Mouse (Mus musculus): Measurements from ENCODE around the gene Drd2.
A peak's percentile ranks its signal among the peaks of the same experiment; 100 is the strongest.

The Drd2 gene

GRCm38 (mm10) chr9:49340136-49341043 lies at the start of gene Drd2:
Drd2 (plus strand) TSS chr9:49340627.
- peak; percentile 20 for DNase-seq (ENCODE audit: low spot score)

DNA sequence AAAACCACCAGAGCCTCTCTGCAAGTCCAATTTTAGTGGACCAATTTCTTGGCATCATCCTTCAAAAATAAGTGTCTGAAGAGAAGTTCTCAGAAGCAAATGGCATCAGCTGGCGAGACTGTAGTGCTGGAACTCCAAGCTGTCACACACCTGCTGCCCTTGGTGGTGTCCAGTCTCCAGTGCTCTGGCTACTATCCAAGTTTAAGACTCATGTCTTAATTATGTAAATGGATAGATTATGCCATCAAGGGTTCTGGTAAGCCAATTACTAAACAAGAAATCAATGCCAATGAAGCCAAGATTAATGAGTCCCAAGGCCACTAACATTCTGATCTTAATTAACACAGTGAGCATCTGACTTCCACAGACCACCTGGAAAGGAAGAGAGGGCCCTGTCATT lies 45.3 kb upstream of the Drd2 start:
- DNase-seq (ENCODE audit: low spot score), result no peak

GRCm38 (mm10) chr9:49307576-49307975 lies 32.9 kb upstream of the Drd2 start:
- no peak for DNase-seq (ENCODE audit: low spot score)

DNA sequence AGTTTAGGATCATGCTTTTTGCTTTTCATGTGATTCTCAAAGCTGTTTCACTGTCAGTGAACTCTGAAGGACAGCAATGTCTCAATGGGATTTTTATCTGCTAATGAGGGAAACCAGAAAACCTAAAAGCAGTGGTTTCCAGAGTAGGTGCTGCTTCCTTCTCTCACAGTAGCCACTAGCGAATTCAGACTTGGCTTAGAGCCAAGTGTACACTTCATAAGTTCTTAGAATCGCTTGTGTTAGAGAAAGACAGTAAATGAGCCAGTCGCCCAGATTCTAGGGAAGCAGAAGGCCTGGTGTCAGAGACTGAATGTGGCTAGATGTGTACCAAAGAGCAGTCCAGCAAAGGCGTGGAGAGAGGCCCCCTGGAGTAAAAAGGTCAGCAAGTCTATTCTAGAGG lies 29.6 kb upstream of the Drd2 start:
- no peak for DNase-seq (ENCODE audit: low spot score)

- DNase-seq (ENCODE audit: low spot score), result no peak
Observed at GRCm38 (mm10) chr9:49318638-49319037, 21.8 kb upstream of the Drd2 start.

- peak; percentile 53 for DNase-seq (ENCODE audit: low spot score)
Observed at GRCm38 (mm10) chr9:49341044-49341365, 578 bp downstream of the Drd2 start.

- no peak for DNase-seq (ENCODE audit: low spot score)
Observed at GRCm38 (mm10) chr9:49365763-49366162, 25.3 kb downstream of the Drd2 start.

GRCm38 (mm10) chr9:49373946-49374345 lies 33.5 kb downstream of the Drd2 start:
- DNase-seq (ENCODE audit: low spot score), result no peak

GRCm38 (mm10) chr9:49379962-49380361 lies 39.5 kb downstream of the Drd2 start:
- no peak for DNase-seq (ENCODE audit: low spot score)

DNA sequence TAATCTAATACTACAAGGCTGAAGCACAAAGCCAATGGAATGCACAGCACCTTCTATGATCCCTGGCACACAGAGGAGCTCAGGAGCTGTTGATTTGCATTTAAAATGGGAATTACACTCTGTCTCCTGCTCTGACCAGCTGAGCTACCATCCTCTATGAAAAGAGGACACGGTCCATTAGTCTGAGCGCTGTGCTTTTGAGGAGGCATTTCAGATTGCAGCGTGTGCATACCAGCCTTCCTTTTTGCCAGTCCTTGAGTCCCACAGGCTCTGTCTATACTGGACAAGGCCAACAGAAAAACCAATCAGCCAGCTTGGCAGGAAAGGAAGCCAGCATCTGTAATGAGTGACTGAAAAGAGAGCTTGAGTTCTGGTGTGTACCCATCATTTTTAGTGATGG lies 43.6 kb downstream of the Drd2 start:
- no peak for DNase-seq (ENCODE audit: low spot score)

- DNase-seq (ENCODE audit: low spot score), result no peak
Observed at GRCm38 (mm10) chr9:49384855-49385254, 44.4 kb downstream of the Drd2 start.

GRCm38 (mm10) chr9:49385301-49385700 lies 44.9 kb downstream of the Drd2 start:
- no peak for DNase-seq (ENCODE audit: low spot score)

GRCm38 (mm10) chr9:49386119-49386518 lies 45.7 kb downstream of the Drd2 start:
- DNase-seq (ENCODE audit: low spot score), result no peak

GRCm38 (mm10) chr9:49392242-49392641 lies 51.8 kb downstream of the Drd2 start:
- DNase-seq (ENCODE audit: low spot score), result no peak

GRCm38 (mm10) chr9:49396006-49396405 lies 55.6 kb downstream of the Drd2 start:
- no peak for DNase-seq (ENCODE audit: low spot score)

- DNase-seq (ENCODE audit: low spot score), result no peak
Observed at GRCm38 (mm10) chr9:49403711-49404110, 63.3 kb downstream of the Drd2 start.

GRCm38 (mm10) chr9:49407028-49407427 lies 66.6 kb downstream of the Drd2 start:
- no peak for DNase-seq (ENCODE audit: low spot score)

GRCm38 (mm10) chr9:49410621-49411020 lies 70.2 kb downstream of the Drd2 start:
- DNase-seq (ENCODE audit: low spot score), result no peak

DNA sequence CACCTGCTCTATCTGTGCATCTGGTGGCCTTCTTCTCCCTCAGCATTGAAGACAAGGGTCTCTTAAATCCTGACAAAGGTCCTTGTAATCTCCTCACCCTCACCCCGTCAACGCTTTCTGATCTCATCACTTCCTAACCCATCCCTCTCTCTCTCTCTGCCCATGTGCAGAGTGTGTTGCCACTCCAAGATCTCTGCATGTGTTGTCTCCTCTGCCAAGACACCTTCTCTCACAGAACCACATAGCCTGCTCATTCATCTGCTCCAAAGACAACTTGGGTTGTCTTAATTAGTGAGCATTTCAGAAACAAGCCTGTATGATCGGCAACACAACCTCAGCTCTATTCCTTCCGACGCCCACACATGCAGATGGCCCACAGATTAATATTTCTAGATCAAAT lies 83.4 kb downstream of the Drd2 start:
- no peak for DNase-seq (ENCODE audit: low spot score)

DNA sequence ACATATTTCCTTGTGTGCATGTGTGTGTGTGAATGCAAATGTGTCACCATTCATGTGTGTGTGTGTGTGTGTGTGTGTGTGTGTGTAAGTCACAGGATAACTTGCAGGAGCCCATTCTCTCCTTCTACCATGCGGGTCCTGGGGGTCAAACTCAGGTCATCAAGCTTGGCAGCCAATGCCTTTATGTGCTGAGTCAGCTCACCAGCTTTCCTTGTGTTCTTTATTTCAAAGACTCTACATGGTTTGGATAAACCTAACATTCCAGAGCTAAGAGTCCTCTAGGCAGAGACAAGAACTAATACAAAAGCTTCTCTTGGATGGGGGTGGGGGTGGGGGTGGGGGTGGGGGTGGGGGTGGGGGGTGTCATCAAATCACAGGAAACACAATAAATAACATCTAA lies 85.2 kb downstream of the Drd2 start:
- no peak for DNase-seq (ENCODE audit: low spot score)

DNA sequence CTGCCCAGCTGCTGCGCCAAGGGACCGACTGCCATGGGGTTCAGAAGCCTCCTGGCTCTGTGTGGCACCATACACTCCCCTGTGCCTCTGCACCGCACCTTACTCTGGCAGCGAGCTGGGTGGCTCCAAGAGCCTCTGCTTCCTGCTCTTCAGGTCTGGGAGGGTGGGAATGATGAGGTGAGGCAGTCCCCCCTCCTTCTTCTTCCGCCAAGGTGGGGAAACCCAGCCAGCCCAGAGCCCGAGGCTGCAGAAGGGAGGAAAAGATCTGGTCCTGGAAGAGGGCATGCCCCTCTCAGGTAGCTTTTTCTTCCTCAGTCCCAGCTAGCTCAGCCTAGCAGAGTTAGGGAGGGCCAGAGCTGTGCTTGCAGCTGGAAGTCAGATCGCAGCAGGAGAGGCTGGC lies 86.5 kb downstream of the Drd2 start, which contains the start of gene Ankk1:
Gene Ankk1 (minus strand): TSS at position 101 of the 400 bp plus-strand sequence.
- DNase-seq (ENCODE audit: low spot score), result no peak

DNA sequence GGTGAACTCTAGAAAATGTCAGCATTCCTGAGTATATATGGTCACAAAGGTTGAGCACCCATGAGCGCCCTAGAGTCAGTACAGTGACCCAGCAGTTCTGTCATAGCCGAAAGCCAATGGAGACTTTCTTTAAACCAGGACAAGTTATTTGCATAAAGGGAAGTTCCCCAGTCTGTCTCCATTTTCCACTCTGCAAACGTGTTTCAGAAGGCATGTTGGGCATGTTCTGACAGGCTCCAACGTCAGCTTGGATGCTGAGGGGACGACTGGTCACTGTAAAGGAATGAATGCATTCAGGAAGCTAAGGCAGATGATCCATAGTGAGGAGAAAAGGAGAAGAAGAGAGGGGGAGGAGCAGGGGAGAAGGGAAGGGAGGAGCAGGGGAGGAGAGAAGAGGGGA lies 87.1 kb downstream of the Drd2 start:
- DNase-seq (ENCODE audit: low spot score), result no peak

DNA sequence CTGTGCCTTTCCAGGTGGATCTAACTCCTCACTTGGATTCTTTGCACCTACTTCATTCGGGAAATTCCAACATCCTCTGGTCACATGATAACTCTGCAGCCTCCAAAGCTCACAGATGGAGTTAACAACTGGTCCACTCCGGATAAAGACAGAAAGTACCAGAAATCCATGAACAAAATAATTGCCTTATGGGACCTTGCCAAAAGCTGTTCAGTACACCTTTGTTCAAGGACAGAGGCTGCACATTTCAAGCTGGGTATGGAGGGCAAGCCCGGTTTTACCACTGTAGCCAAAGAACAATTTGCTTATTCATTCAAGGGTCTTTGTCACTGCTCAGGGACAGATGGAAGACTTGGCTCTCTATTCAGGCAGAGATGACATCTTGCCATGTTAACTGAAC lies 102.2 kb downstream of the Drd2 start:
- no peak for DNase-seq (ENCODE audit: low spot score)

DNA sequence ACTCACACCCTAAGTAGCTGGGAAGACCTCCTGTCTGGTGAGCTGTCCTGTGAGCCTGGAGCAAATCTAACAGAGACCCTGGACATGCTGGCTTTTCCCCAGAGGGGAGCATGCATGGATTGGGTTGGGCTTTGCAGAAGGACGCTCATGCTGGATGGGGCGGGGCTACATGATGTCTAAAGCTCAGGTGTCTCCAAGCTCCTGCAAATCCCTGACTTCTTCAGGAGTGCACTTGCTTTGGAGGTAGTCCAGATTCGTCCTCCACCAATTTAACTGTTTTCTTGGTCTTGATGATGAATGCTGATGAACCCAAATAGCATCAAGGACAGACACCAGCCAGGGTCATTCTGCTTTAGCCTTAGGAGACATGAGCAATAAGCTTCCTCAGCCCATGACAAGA lies 110.1 kb downstream of the Drd2 start:
- DNase-seq (ENCODE audit: low spot score), result no peak
